Mouse (Mus musculus) heart, postnatal 4 days (tissue): ENCODE results near the gene Gm11214. TPM values are rescaled to one million over a fixed set of nuclear protein-coding genes. Genes with fewer than 3 reads are reported as not detected.

Experiments used
- DNase-seq: peaks from one replicate; pipeline ENCODE4 v3.0.0; 2021
- total RNA-seq, 2 experiments: library from RNA; stranded (reverse); gene quantifications; 2 replicates each; pipeline ENCODE4 v1.2.3; 2021

Gene Gm11214
- total RNA-seq, 2 experiments from 2014 or later: not detected

- no peak for DNase-seq
Observed at GRCm38 (mm10) chr4:63659775-63660174, 3.4 kb downstream of the Gm11214 start.

- no peak for DNase-seq
Observed at GRCm38 (mm10) chr4:63659086-63659485, 4.1 kb downstream of the Gm11214 start.

GRCm38 (mm10) chr4:63654381-63654780 is 8.8 kb downstream of the Gm11214 start:
- peak; percentile 8 for DNase-seq

GRCm38 (mm10) chr4:63643956-63644726 is 19.0 kb downstream of the Gm11214 start:
- DNase-seq: no peak

GRCm38 (mm10) chr4:63639842-63640241 is 23.3 kb downstream of the Gm11214 start:
- DNase-seq: no peak

GRCm38 (mm10) chr4:63638603-63639002 is 24.6 kb downstream of the Gm11214 start:
- no peak for DNase-seq

GRCm38 (mm10) chr4:63633181-63633580 is 30.0 kb downstream of the Gm11214 start:
- no peak for DNase-seq

GRCm38 (mm10) chr4:63627111-63627510 is 36.1 kb downstream of the Gm11214 start:
- no peak for DNase-seq

GRCm38 (mm10) chr4:63625563-63626080 is 37.6 kb downstream of the Gm11214 start:
- DNase-seq: no peak

- peak; percentile 11 for DNase-seq
Observed at GRCm38 (mm10) chr4:63622378-63622835, 40.8 kb downstream of the Gm11214 start, which contains the start of gene Tex48. Gene Tex48, minus strand, starts transcription at chr4:63622428.

GRCm38 (mm10) chr4:63621861-63622260 is 41.3 kb downstream of the Gm11214 start:
- no peak for DNase-seq

Other genes with a start within 250 kb of the Gm11214 start
- gene Whrn, start 167.4 kb downstream of the Gm11214 start, total RNA-seq: 1 to 10 TPM; 5.1 to 8.9 TPM
- 100 to 1,000 TPM; 158 to 159 TPM for gene Atp6v1g1, start 118.6 kb downstream of the Gm11214 start, total RNA-seq
- 1 to 10 TPM; 4.3 to 4.9 TPM for gene Tmem268, start 104.6 kb downstream of the Gm11214 start, total RNA-seq
- not detected for gene Gm11213, start 58.1 kb downstream of the Gm11214 start, total RNA-seq
- gene Tex48, start 41.0 kb downstream of the Gm11214 start, total RNA-seq: not detected
- under 1 TPM in 1 of 2 experiments, not detected in 1; 0.07 TPM for gene Tnfsf15, start 81.7 kb upstream of the Gm11214 start, total RNA-seq
- gene Tnfsf8, start 198.0 kb upstream of the Gm11214 start, total RNA-seq: not detected